Mouse (Mus musculus) heart, postnatal 0 days (tissue): Measurements from ENCODE around the gene Haghl. TPM values are rescaled to one million over a fixed set of nuclear protein-coding genes. Genes with fewer than 3 reads are reported as not detected.

Experiments
- ATAC-seq: fragments of 200-750 bp; cut with Nextera tagmentation; 2 replicates; pipeline ENCODE4 v1.8.0; 2017; ENCODE audit warnings: low read depth, moderate number of reproducible peaks, moderate library complexity; ENCODE audit not compliant: insufficient read depth
- DNase-seq: peaks from one replicate; pipeline ENCODE4 v3.0.0-alpha.2; 2016; ENCODE audit warnings: low spot score
- H3K27ac ChIP-seq: fragments of 300-500 bp; sonication (generic); 2 replicates; pipeline ENCODE4 v1.5.1; 2014; ENCODE audit warnings: low read depth, mild to moderate bottlenecking
- H3K27me3 ChIP-seq: fragments of 300-500 bp; sonication (generic); 2 replicates; pipeline ENCODE4 v1.6.1; 2014; ENCODE audit warnings: low read length, mixed read lengths; ENCODE audit not compliant: control insufficient read depth, insufficient read depth
- H3K36me3 ChIP-seq: fragments of 300-500 bp; sonication (generic); replicated peaks from 2 replicates; pipeline ENCODE4 v1.6.1; 2014; ENCODE audit warnings: low read length, mixed read lengths; ENCODE audit not compliant: control insufficient read depth, insufficient read depth
- H3K4me1 ChIP-seq: fragments of 300-500 bp; sonication (generic); 2 replicates; pipeline ENCODE4 v1.6.1; 2014; ENCODE audit warnings: antibody characterized with exemption; ENCODE audit not compliant: control insufficient read depth, insufficient read depth
- H3K4me2 ChIP-seq: fragments of 300-500 bp; sonication (generic); 2 replicates; pipeline ENCODE4 v1.6.1; 2014; ENCODE audit warnings: low read depth, mild to moderate bottlenecking, low read length, moderate library complexity
- H3K4me3 ChIP-seq: fragments of 300-500 bp; sonication (generic); 2 replicates; pipeline ENCODE4 v1.5.1; 2014; ENCODE audit warnings: low read depth, low read length
- H3K9ac ChIP-seq: fragments of 300-500 bp; sonication (generic); replicated peaks from 2 replicates; pipeline ENCODE4 v1.6.1; 2014; ENCODE audit warnings: low read depth, low read length, mixed read lengths
- H3K9me3 ChIP-seq: fragments of 300-500 bp; sonication (generic); replicated peaks from 2 replicates; pipeline ENCODE4 v1.6.1; 2016; ENCODE audit warnings: low read length; ENCODE audit not compliant: control insufficient read depth
- CTCF ChIP-seq: IDR thresholded peaks from 2 replicates; pipeline ENCODE4 v1.5.1; 2016; ENCODE audit warnings: antibody characterized with exemption, control low read depth, low read depth
- EP300 ChIP-seq: IDR thresholded peaks from 2 replicates; pipeline ENCODE4 v1.6.1; 2016; ENCODE audit warnings: antibody characterized with exemption, low read depth
- WGBS: fragments of 180-500 bp; shearing (Covaris S2); extraction: QIAGEN DNeasy Blood & Tissue Kit; methylation state at CpG from one replicate; pipeline ENCODE4 v1.1.7; 2014; 5-methylcytosine and 5-hydroxymethylcytosine counted together
- polyA plus RNA-seq: library from polyadenylated mRNA; unstranded; fragments of >200 nt; fragmentation: Nextera tagmentation; extraction: Ambion mirVana; gene quantifications from 2 replicates; pipeline ENCODE4 v1.2.1, GENCODE M21; 2015
- total RNA-seq: library from RNA; depleted of rRNA; stranded (reverse); fragments of >200 nt; gene quantifications from 2 replicates; pipeline ENCODE4 v1.2.3, GENCODE M21; 2014; ENCODE audit warnings: low replicate concordance

Haghl gene
- total and polyA plus RNA-seq, 2 experiments from 2014 or later: 47.7 to 50.3 TPM

DNA sequence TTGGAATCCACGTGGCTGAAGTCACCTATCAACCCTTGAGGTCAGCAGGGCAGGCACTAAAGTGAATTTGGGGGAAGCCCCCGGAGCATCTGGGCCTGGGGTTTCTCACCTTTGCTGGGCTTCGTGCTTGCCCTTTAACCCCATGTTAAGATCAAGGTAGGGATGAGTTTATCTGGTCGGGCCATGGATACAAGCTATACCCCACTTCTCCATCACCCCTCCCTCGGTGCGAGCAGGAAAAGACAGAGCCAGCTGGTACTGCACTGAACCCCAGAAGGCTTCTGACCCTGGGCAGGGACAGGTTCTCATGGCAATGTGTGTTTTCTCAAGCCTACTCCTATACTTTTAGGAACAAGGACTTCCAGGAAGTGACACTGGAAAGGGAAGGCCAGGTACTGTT is 4.1 kb downstream of the Haghl start:
- Histone ChIP-seq H3K9me3 (no peaks in the 10 kb centered on the region), H3K27me3 (no peaks in the 10 kb centered on the region), H3K36me3 (peaks cover 63% of the 10 kb centered on the region), H3K27ac (no peak overlapping the region), H3K4me1 (peaks cover 10% of the 10 kb centered on the region), H3K4me3 (no peak overlapping the region), H3K9ac (no peak overlapping the region), H3K4me2 (no peak overlapping the region)
- ATAC-seq: no peak
- 76% methylated on average over 6 of the region's 6 CpGs for WGBS
- TF ChIP-seq EP300: no peak
- TF ChIP-seq CTCF: no peak
- no peak for DNase-seq

- Histone ChIP-seq H3K27me3 (no peaks in the 10 kb centered on the region), H3K4me3 (no peak overlapping the region), H3K9ac (no peak overlapping the region), H3K36me3 (peaks cover 63% of the 10 kb centered on the region), H3K4me1 (peaks cover 6% of the 10 kb centered on the region), H3K9me3 (no peaks in the 10 kb centered on the region), H3K4me2 (no peak overlapping the region), H3K27ac (no peak overlapping the region)
- DNase-seq (no peak), ATAC-seq (no peak)
- no peak for TF ChIP-seq EP300
- TF ChIP-seq CTCF: no peak
- 93% methylated on average over 5 of the region's 5 CpGs for WGBS
Measured at GRCm38 (mm10) chr17:25777948-25778347, 7.5 kb downstream of the Haghl start.

- Histone ChIP-seq H3K4me3 (no peak overlapping the region), H3K4me1 (peaks cover 6% of the 10 kb centered on the region), H3K27ac (no peak overlapping the region), H3K9ac (no peak overlapping the region), H3K36me3 (peaks cover 38% of the 10 kb centered on the region), H3K9me3 (no peaks in the 10 kb centered on the region), H3K27me3 (no peaks in the 10 kb centered on the region), H3K4me2 (no peak overlapping the region)
- DNase-seq: no peak
- TF ChIP-seq CTCF (no peak), EP300 (no peak)
- WGBS: 79% methylated on average over 10 of the region's 10 CpGs
- ATAC-seq: no peak
Measured at GRCm38 (mm10) chr17:25775318-25776062, 10.0 kb downstream of the Haghl start.

GRCm38 (mm10) chr17:25773549-25774120 is 11.8 kb downstream of the Haghl start, which contains the start of gene Narfl:
Gene Narfl (plus strand): TSS chr17:25773776.
- TF ChIP-seq CTCF: peak; percentile 98
- TF ChIP-seq EP300: peak; percentile 54; the same call in 1 of the 2 replicates
- DNase-seq (peak; percentile 94), ATAC-seq (peak; percentile 92)
- Histone ChIP-seq H3K36me3 (peaks cover 20% of the 10 kb centered on the region), H3K4me1 (peaks cover 6% of the 10 kb centered on the region), H3K4me3 (peak within 1 kb of the TSS; percentile 82), H3K27ac (peak within 1 kb of the TSS; percentile 63; the same call in 1 of the 2 replicates), H3K9me3 (no peaks in the 10 kb centered on the region), H3K27me3 (no peaks in the 10 kb centered on the region), H3K9ac (peak within 1 kb of the TSS; percentile 86), H3K4me2 (peak within 1 kb of the TSS; percentile 85)
- WGBS: under 1% methylated on average over 37 of the region's 37 CpGs

DNA sequence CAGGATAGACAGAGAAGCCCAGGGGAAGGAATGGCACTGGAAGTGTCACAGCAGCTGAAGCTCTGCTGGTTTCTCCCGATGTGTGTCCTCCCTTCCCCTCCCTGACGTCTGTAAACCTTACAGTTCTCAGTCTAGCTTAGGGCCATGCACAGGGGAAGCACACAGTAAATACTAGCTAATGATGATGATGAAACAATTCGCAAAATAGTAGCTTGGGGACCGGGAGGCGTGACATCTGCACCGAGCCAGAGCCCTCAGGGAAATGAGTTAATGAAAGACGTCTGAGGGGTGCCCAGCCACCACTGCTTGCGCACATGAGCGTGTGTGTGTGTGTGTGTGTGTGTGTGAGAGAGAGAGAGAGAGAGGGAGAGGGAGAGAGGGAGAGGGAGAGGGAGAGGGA is 16.1 kb downstream of the Haghl start:
- WGBS: 49% methylated on average over 9 of the region's 9 CpGs

More for the DNA sequence above, 16.1 kb downstream of the Haghl start:
- no peaks in the 10 kb centered on the region for H3K9me3 ChIP-seq
- peaks cover 3% of the 10 kb centered on the region for H3K4me1 ChIP-seq
- H3K4me3 ChIP-seq: no peak overlapping the region
- no peak overlapping the region for H3K27ac ChIP-seq
- H3K9ac ChIP-seq: no peak overlapping the region
- TF ChIP-seq CTCF: no peak
- TF ChIP-seq EP300: no peak
- H3K36me3 ChIP-seq: no peaks in the 10 kb centered on the region
- ATAC-seq (no peak), DNase-seq (no peak)
- H3K27me3 ChIP-seq: no peaks in the 10 kb centered on the region
- H3K4me2 ChIP-seq: no peak overlapping the region
